Mouse (Mus musculus): Measurements from ENCODE around the gene Lrrc26. TPM values are rescaled to one million over a fixed set of nuclear protein-coding genes. Genes with fewer than 3 reads are reported as not detected.

The Lrrc26 gene
- polyA plus RNA-seq, 1 experiment: not detected

DNA sequence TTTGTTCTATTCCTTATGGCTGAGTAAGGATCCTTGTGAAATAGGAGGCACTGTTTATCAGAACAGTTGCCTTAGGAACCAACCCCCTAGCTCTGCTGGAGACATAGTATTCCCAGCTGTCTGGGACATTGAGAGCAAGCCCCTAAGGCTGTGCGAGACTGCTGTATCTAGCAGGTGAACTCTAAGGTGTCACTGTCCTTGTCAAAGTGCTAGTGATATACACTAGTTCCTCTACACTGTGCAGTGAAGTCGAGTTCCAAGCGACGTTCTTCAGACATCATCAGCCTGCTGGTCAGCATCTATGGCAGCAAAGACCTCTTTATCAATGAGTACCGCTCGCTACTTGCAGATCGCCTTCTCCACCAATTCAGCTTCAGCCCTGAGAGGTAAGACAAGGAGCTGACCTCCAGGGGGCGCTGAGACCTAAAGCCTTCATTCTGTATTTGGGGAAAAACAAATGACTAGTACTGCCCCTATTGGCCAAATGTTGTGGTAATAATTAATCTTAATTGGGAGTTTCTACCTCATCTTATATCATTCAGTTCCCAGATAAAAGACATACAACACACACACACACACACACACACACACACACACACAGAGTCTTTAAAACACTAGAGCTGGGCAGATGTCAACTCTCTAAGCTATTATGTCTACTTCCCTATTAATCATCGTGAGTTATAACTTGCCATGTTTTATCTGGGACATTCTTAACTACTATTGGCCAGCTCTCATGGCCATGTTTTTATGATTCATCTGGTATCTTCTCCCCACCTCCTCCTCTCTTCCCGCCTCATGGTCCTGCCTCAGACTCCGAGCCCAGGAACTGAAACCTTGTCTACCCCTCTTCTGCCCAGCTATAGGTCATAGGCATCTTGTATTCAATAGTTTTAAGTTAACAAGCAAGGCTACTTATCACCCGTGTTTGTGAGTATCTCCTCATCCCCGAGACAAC lies 10.5 kb upstream of the Lrrc26 start:
- Histone ChIP-seq H3K27ac (ENCODE audit: insufficient read depth, low read length) (no peak overlapping the region), H3K4me3 (ENCODE audit: insufficient read depth, low read length) (no peak overlapping the region), H3K4me1 (ENCODE audit: control insufficient read depth, insufficient read depth, low read length) (no peaks in the 10 kb centered on the region)
- TF ChIP-seq POLR2A (IDR thresholded peaks at IDR 0.05; ENCODE audit: extremely low read depth, insufficient read depth, low read length): no peak
- peak; percentile 74 for TF ChIP-seq CTCF (IDR thresholded peaks at IDR 0.05; ENCODE audit: extremely low read depth, insufficient read depth, low read length)

DNA sequence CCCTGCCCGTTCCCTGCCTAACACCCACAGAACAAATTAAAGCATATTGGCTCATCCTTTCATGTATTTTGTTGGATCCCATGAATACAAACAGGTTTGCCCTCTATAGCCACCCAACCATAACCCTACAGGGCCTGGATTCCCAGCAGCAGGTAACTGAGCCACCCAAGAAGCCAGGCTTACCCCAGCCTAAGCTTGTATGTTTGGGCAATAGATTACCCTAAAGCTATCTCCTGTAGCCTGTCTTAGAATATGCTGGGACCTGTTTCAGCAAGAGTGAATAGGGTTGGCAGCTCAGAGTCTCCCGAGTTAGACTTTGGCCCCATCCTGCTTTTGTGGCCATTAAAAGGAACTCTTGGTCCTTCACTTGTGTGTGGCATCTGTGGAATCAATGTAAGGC lies 4.2 kb upstream of the Lrrc26 start:
- no peak overlapping the region for H3K4me3 ChIP-seq (ENCODE audit: insufficient read depth, low read length)
- no peak overlapping the region for H3K27ac ChIP-seq (ENCODE audit: insufficient read depth, low read length)
- peaks cover 3% of the 10 kb centered on the region; the same call in 1 of the 2 replicates for H3K4me1 ChIP-seq (ENCODE audit: control insufficient read depth, insufficient read depth, low read length)
- TF ChIP-seq POLR2A (IDR thresholded peaks at IDR 0.05; ENCODE audit: extremely low read depth, insufficient read depth, low read length) (0 out of 2 replicates have a peak, but pooled peaks have one; percentile 0), CTCF (IDR thresholded peaks at IDR 0.05; ENCODE audit: extremely low read depth, insufficient read depth, low read length) (no peak)

DNA sequence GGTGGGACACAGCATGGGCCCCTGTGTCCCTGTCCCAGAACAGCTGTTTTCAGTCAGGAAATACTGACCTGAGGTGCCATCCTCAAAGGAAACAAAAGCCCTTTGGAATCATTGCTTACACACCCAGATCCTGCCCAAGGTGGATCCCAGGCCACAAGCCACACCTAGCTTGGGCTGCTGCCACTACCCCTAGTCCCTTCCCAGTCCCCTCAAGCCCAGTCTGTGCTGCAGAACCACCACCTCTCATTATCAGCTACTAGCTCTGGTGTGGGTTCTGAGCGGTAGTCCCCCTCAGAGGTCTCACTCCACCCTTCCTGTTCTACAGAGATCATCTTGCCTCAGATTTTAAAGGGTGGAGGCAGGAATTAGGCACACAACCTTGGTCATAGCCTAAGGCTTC lies 3.4 kb upstream of the Lrrc26 start:
- TF ChIP-seq CTCF (IDR thresholded peaks at IDR 0.05; ENCODE audit: extremely low read depth, insufficient read depth, low read length): no peak
- TF ChIP-seq POLR2A (IDR thresholded peaks at IDR 0.05; ENCODE audit: extremely low read depth, insufficient read depth, low read length): peak; percentile 45; the same call in 1 of the 2 replicates
- Histone ChIP-seq H3K27ac (ENCODE audit: insufficient read depth, low read length) (no peak overlapping the region), H3K4me3 (ENCODE audit: insufficient read depth, low read length) (no peak overlapping the region), H3K4me1 (ENCODE audit: control insufficient read depth, insufficient read depth, low read length) (peaks cover 3% of the 10 kb centered on the region; the same call in 1 of the 2 replicates)

DNA sequence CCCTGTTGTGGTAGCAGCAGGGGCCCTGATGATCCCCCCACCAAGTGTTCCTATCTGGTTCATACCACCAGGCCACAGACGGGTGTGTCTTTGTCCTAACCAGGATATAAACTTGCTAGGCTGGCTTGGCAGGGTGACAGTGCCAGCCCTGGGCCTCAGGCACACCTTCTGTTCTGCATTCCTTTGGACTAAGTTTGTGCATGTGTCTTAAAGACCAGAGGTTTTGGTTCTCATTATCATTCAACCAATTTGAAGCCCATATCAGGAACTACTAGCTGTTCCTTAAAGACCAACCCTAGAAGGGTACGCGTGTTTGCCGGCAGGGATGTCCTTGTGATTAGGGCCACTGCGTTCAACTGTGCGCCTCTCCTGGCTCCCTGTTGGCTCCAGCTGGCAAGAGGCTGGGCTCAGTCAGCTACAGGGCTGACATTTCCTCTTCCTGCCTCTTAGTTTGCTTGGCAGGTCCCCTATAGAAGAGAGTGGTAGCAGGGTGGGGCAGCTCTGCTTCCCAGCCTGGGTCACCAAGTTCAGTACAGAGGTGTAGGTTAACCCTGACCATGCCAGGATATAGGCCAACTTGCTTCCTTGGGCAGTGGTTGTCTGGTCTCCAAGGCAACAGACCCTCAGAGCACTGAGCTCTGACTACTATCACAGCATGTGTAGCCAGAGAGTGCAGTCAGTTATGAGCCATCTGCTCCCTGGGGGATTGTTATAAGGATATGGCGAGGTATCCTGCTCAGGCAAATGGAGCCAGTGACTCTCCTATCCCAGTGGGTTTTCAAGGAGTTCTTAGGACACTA lies 2.7 kb upstream of the Lrrc26 start:
- Histone ChIP-seq H3K4me3 (ENCODE audit: insufficient read depth, low read length) (no peak overlapping the region), H3K4me1 (ENCODE audit: control insufficient read depth, insufficient read depth, low read length) (peaks cover 3% of the 10 kb centered on the region; the same call in 1 of the 2 replicates), H3K27ac (ENCODE audit: insufficient read depth, low read length) (no peak overlapping the region)
- no peak for TF ChIP-seq POLR2A (IDR thresholded peaks at IDR 0.05; ENCODE audit: extremely low read depth, insufficient read depth, low read length)
- TF ChIP-seq CTCF (IDR thresholded peaks at IDR 0.05; ENCODE audit: extremely low read depth, insufficient read depth, low read length): no peak

DNA sequence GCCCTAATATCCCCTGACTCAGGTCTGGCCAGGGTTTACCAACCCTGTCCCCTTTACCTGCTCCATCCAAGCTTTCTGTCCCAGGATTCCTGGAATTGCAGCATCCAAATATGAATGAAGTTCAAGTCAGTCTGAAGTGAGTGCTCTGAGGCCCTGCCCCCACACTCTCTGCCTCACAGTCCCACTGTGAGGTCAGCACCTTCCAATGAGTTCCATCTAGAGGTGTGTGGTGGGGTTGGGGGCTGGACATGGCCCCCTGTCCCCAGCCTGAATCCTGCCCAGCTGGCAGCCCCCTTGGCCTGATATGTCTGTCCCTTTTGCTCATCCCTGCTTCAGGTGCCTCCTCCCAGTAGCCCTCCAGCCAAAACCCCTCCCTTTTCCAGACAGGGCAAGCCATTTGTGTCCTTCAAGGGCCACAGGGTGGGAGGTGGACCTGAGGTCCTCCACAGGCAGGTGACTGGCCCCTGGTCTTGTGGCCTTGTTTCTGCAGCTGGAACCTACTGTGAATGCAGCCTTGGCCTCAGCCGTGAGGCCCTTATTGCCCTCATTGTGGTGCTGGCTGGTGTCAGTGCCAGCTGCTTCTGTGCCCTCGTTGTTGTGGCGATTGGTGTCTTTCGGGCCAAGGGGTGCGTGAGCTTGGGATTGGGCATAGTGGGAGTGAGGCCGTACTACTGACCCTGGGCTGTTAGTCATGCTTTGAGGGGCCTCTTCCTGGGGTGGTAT lies 1.6 kb upstream of the Lrrc26 start, which contains the start of gene Tmem210:
Tmem210 (plus strand) TSS at position 219 of the 723 bp plus-strand sequence.
- Histone ChIP-seq H3K4me1 (ENCODE audit: control insufficient read depth, insufficient read depth, low read length) (peaks cover 3% of the 10 kb centered on the region; the same call in 1 of the 2 replicates), H3K27ac (ENCODE audit: insufficient read depth, low read length) (no peak within 1 kb of the TSS), H3K4me3 (ENCODE audit: insufficient read depth, low read length) (no peak within 1 kb of the TSS)
- TF ChIP-seq CTCF (IDR thresholded peaks at IDR 0.05; ENCODE audit: extremely low read depth, insufficient read depth, low read length) (no peak), POLR2A (IDR thresholded peaks at IDR 0.05; ENCODE audit: extremely low read depth, insufficient read depth, low read length) (0 out of 2 replicates have a peak, but pooled peaks have one; percentile 14)

DNA sequence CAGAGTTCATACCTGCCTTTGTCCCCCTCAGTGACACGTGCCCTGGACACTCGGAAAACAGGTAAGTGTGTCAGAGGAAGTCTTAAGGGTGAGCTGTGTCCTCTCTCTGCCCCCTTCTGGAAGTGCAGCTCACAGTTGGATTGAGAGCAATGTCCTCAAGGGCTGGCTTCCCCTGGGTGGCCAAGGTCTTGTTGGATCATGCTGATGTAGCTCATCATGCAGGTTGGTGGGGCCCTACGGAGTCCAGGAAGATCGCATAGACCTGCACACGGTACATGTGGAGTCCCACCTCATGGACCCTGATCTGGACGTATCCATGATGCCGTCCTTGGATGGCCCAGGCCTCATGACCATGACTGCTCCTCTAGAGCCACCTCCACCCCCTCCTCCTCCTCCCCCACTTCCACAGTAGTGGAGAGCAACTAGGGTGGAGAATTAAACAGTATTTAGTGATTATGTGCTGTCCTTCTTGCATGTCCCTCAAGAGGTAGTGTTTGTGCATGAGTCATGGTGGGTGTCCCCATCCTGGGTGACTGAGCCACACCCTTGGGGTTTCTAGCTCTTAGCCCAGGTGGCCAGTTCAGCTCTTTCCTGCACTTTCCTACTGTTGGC lies 875 bp upstream of the Lrrc26 start:
- peak; percentile 48 for TF ChIP-seq POLR2A (IDR thresholded peaks at IDR 0.05; ENCODE audit: extremely low read depth, insufficient read depth, low read length)
- no peak for TF ChIP-seq CTCF (IDR thresholded peaks at IDR 0.05; ENCODE audit: extremely low read depth, insufficient read depth, low read length)
- H3K4me1 ChIP-seq (ENCODE audit: control insufficient read depth, insufficient read depth, low read length): peaks cover 3% of the 10 kb centered on the region; the same call in 1 of the 2 replicates
- no peak overlapping the region for H3K4me3 ChIP-seq (ENCODE audit: insufficient read depth, low read length)
- no peak overlapping the region for H3K27ac ChIP-seq (ENCODE audit: insufficient read depth, low read length)

DNA sequence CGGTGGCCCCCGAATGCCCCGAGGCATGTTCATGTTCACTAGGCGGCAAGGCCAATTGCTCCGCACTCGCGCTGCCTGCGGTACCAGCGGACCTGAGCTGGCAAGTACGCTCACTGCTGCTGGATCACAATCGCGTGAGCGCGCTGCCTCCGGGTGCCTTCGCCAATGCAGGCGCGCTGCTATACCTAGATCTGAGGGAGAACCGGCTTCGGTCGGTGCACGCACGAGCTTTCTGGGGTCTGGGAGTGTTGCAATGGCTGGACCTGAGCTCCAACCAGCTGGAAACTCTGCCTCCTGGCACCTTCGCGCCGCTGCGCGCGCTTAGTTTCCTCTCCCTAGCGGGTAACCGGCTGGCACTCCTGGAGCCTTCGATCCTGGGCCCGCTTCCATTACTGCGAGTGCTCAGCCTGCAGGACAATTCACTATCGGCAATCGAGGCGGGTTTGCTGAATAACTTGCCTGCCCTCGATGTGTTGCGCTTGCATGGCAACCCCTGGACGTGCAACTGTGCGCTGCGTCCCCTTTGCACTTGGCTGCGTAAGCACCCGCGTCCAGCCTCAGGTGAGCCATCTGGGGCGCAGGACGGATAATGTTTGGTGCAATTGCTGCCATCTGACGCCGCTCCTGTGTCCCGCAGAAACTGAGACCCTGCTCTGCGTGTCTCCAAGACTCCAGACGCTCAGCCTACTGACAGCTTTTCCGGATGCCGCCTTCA lies 543 bp downstream of the Lrrc26 start:
- H3K4me1 ChIP-seq (ENCODE audit: control insufficient read depth, insufficient read depth, low read length): peaks cover 3% of the 10 kb centered on the region; the same call in 1 of the 2 replicates
- peak overlapping the region; percentile 24; the same call in 1 of the 2 replicates for H3K27ac ChIP-seq (ENCODE audit: insufficient read depth, low read length)
- no peak overlapping the region for H3K4me3 ChIP-seq (ENCODE audit: insufficient read depth, low read length)

DNA sequence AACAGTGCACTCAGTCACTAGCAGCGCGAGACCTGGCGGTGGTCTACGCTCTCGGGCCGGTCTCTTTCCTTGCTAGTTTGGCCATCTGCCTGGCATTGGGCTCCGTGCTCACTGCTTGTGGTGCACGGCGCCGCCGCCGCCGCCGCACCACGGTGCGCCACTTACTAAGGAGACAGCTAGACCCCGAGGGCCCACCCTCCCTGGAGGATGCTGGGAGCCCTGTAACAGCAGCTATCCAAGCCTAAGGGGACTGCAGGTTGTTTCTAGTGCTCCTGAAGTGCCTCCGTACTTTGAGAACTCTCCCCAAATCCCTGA lies 1.1 kb downstream of the Lrrc26 start:
- TF ChIP-seq CTCF (IDR thresholded peaks at IDR 0.05; ENCODE audit: extremely low read depth, insufficient read depth, low read length) (no peak), POLR2A (IDR thresholded peaks at IDR 0.05; ENCODE audit: extremely low read depth, insufficient read depth, low read length) (no peak)
- Histone ChIP-seq H3K4me1 (ENCODE audit: control insufficient read depth, insufficient read depth, low read length) (peaks cover 3% of the 10 kb centered on the region; the same call in 1 of the 2 replicates), H3K27ac (ENCODE audit: insufficient read depth, low read length) (0 out of 2 replicates have a peak overlapping the region, but pooled peaks have one; percentile 24), H3K4me3 (ENCODE audit: insufficient read depth, low read length) (no peak overlapping the region)

More for the DNA sequence above, 543 bp downstream of the Lrrc26 start:
- peak; percentile 34; the same call in 1 of the 2 replicates for TF ChIP-seq POLR2A (IDR thresholded peaks at IDR 0.05; ENCODE audit: extremely low read depth, insufficient read depth, low read length)
- TF ChIP-seq CTCF (IDR thresholded peaks at IDR 0.05; ENCODE audit: extremely low read depth, insufficient read depth, low read length): no peak

Data from cortical plate, adult 2 months (tissue).